Mouse (Mus musculus) CH12.LX (cell line): ENCODE results near the gene Yaf2. TPM values are rescaled to one million over a fixed set of nuclear protein-coding genes. Genes with fewer than 3 reads are reported as not detected.

Source experiments
- DNase-seq: peaks from one replicate; pipeline ENCODE4 v3.0.0-alpha.2; 2013; ENCODE audit errors: extremely low read depth
- H3K27ac ChIP-seq: 2 replicates; pipeline ENCODE4 v1.5.1; 2012; ENCODE audit warnings: low read depth, mild to moderate bottlenecking, control low read depth, moderate library complexity; ENCODE audit not compliant: insufficient read depth
- H3K27me3 ChIP-seq: replicated peaks from 2 replicates; pipeline ENCODE3; 2012; ENCODE audit warnings: inconsistent platforms
- H3K36me3 ChIP-seq, 2 experiments: replicated peaks in 1 of 2; 2 replicates each; pipeline versions ENCODE3 to v1.6.1; 2012; ENCODE audit warnings: inconsistent platforms in 1 of 2, low read length in 1 of 2, mild to moderate bottlenecking in 1 of 2, mixed read lengths in 1 of 2, moderate library complexity in 1 of 2; ENCODE audit not compliant: control insufficient read depth in 1 of 2, insufficient read depth in 1 of 2
- H3K4me1 ChIP-seq, 2 experiments: 2 replicates each; pipeline ENCODE4 v1.6.1; 2012; ENCODE audit warnings: inconsistent platforms in 1 of 2, moderate library complexity in 1 of 2; ENCODE audit not compliant: insufficient read depth in 2 of 2, control insufficient read depth in 1 of 2
- H3K4me2 ChIP-seq: 2 replicates; pipeline ENCODE4 v1.6.1; 2012; ENCODE audit warnings: low read depth, mild to moderate bottlenecking, control low read depth; ENCODE audit not compliant: poor library complexity, insufficient read depth, severe bottlenecking
- H3K4me3 ChIP-seq, 3 experiments: fragments of 150-350 bp in 1 of 3; sonication (generic) in 1 of 3; replicated peaks in 1 of 3; 2 replicates each; pipeline versions ENCODE3 to v1.5.1; 2011 to 2012; ENCODE audit warnings: low read depth in 2 of 3, low read length in 2 of 3, mild to moderate bottlenecking in 2 of 3, moderate library complexity in 2 of 3, control low read depth in 1 of 3, improper control_type of control experiment in 1 of 3, inconsistent platforms in 1 of 3, mixed read lengths in 1 of 3; ENCODE audit not compliant: poor library complexity in 1 of 3
- H3K79me2 ChIP-seq: replicated peaks from 2 replicates; pipeline ENCODE4 v1.6.1; 2012; ENCODE audit warnings: mild to moderate bottlenecking, moderate library complexity; ENCODE audit not compliant: control insufficient read depth, poor library complexity, insufficient read depth, severe bottlenecking; ENCODE audit errors: extremely low read depth
- H3K9ac ChIP-seq: 2 replicates; pipeline ENCODE4 v1.6.1; 2012; ENCODE audit warnings: low read depth, mild to moderate bottlenecking, control low read depth, moderate library complexity; ENCODE audit not compliant: insufficient read depth
- H3K9me3 ChIP-seq: replicated peaks from 2 replicates; pipeline ENCODE3; 2012; ENCODE audit warnings: low read length, inconsistent platforms, mixed read lengths
- BHLHE40 ChIP-seq: IDR thresholded peaks from 2 replicates; pipeline ENCODE4 v1.6.1; 2011; ENCODE audit warnings: mild to moderate bottlenecking, low read depth, low read length, improper control_type of control experiment
- CHD2 ChIP-seq: IDR thresholded peaks from 2 replicates; pipeline ENCODE4 v1.6.1; 2011; ENCODE audit warnings: low read length, improper control_type of control experiment
- CTCF ChIP-seq, 2 experiments: IDR thresholded peaks in 1 of 2; conservative IDR thresholded peaks in 1 of 2; 2 replicates each; pipeline ENCODE4 v1.5.1; 2011 to 2012; ENCODE audit warnings: low read depth in 2 of 2, low read length in 2 of 2, improper control_type of control experiment in 1 of 2, inconsistent platforms in 1 of 2, mild to moderate bottlenecking in 1 of 2, moderate library complexity in 1 of 2
- E2F4 ChIP-seq: IDR thresholded peaks from 2 replicates; pipeline ENCODE4 v1.6.1; 2011; ENCODE audit warnings: low read depth, low read length, improper control_type of control experiment; ENCODE audit not compliant: insufficient replicate concordance
- EP300 ChIP-seq: IDR thresholded peaks from 2 replicates; pipeline ENCODE4 v1.6.1; 2011; ENCODE audit warnings: low read length, improper control_type of control experiment
- GABPA ChIP-seq: IDR thresholded peaks from 2 replicates; pipeline ENCODE4 v1.6.1; 2012; ENCODE audit warnings: low read depth, low read length, improper control_type of control experiment, inconsistent platforms; ENCODE audit not compliant: insufficient replicate concordance
- HCFC1 ChIP-seq: IDR thresholded peaks from 2 replicates; pipeline ENCODE4 v1.6.1; 2012; ENCODE audit warnings: low read depth, mild to moderate bottlenecking, inconsistent platforms, low read length, improper control_type of control experiment
- IRF4 ChIP-seq: IDR thresholded peaks from 2 replicates; pipeline ENCODE4 v1.6.1; 2014; ENCODE audit warnings: low read depth, mild to moderate bottlenecking, inconsistent platforms, low read length, improper control_type of control experiment
- JUND ChIP-seq: conservative IDR thresholded peaks from 2 replicates; pipeline ENCODE4 v1.6.1; 2011; ENCODE audit warnings: low read depth, low read length, improper control_type of control experiment
- MAX ChIP-seq: IDR thresholded peaks from 2 replicates; pipeline ENCODE4 v1.6.1; 2011; ENCODE audit warnings: low read length, improper control_type of control experiment
- MAZ ChIP-seq: IDR thresholded peaks from 2 replicates; pipeline ENCODE4 v1.6.1; 2012; ENCODE audit warnings: low read depth, mild to moderate bottlenecking, inconsistent platforms, low read length, improper control_type of control experiment, moderate library complexity
- NELFE ChIP-seq: IDR thresholded peaks from 2 replicates; pipeline ENCODE4 v1.6.1; 2011; ENCODE audit warnings: low read depth, low read length, improper control_type of control experiment
- PAX5 ChIP-seq: IDR thresholded peaks from 2 replicates; pipeline ENCODE4 v1.6.1; 2012; ENCODE audit warnings: low read length, inconsistent platforms, mixed read lengths
- POLR2AphosphoS2 ChIP-seq: IDR thresholded peaks from 2 replicates; pipeline ENCODE4 v1.6.1; 2011; ENCODE audit warnings: low read depth, low read length, improper control_type of control experiment
- RAD21 ChIP-seq: IDR thresholded peaks from 2 replicates; pipeline ENCODE4 v1.6.1; 2011; ENCODE audit warnings: low read depth, mild to moderate bottlenecking, low read length, improper control_type of control experiment, moderate library complexity
- RCOR1 ChIP-seq: conservative IDR thresholded peaks from 2 replicates; pipeline ENCODE4 v1.6.1; 2012; ENCODE audit warnings: low read depth, mild to moderate bottlenecking, inconsistent platforms, low read length, improper control_type of control experiment
- SIN3A ChIP-seq: IDR thresholded peaks from 2 replicates; pipeline ENCODE4 v1.6.1; 2012; ENCODE audit warnings: low read length, improper control_type of control experiment, inconsistent platforms
- TCF12 ChIP-seq: IDR thresholded peaks from 2 replicates; pipeline ENCODE4 v1.6.1; 2014; ENCODE audit warnings: low read depth, mild to moderate bottlenecking, inconsistent platforms, low read length, improper control_type of control experiment
- UBTF ChIP-seq: IDR thresholded peaks from 2 replicates; pipeline ENCODE4 v1.6.1; 2012; ENCODE audit warnings: low read depth, mild to moderate bottlenecking, inconsistent platforms, low read length, improper control_type of control experiment, moderate library complexity
- USF1 ChIP-seq: IDR thresholded peaks from 2 replicates; pipeline ENCODE4 v1.6.1; 2014; ENCODE audit warnings: low read depth, mild to moderate bottlenecking, inconsistent platforms, low read length, improper control_type of control experiment
- USF2 ChIP-seq: conservative IDR thresholded peaks from 2 replicates; pipeline ENCODE4 v1.6.1; 2011; ENCODE audit warnings: low read depth, low read length, improper control_type of control experiment
- ZNF384 ChIP-seq: IDR thresholded peaks from 2 replicates; pipeline ENCODE4 v1.6.1; 2012; ENCODE audit warnings: low read depth, low read length, improper control_type of control experiment, inconsistent platforms
- dilution Hi-C: fragments of 300-500 bp; cut with MboI; formaldehyde crosslinking; loops from 2 replicates; pipeline ENCODE4 v1.14.3; 2020; ENCODE audit warnings: low sequenced_read_pairs; ENCODE audit not compliant: extremely low pct_unique_long_range_greater_than_20kb, extremely low pct_ligation_motif_present
- in situ Hi-C: fragments of 300-500 bp; cut with MboI; formaldehyde crosslinking; loops from 3 replicates; pipeline ENCODE4 v1.14.3; 2019; ENCODE audit warnings: low sequenced_read_pairs, low pct_ligation_motif_present, low pct_unique_long_range_greater_than_20kb, mixed read lengths
- polyA plus RNA-seq: library from polyadenylated mRNA; unstranded; fragments of >175 nt; gene quantifications from 2 replicates; pipeline ENCODE4 v1.2.1, GENCODE M21; 2012; ENCODE audit warnings: low read depth; ENCODE audit not compliant: insufficient read length
- total RNA-seq, 2 experiments: library from RNA; depleted of rRNA; stranded (reverse); fragments of 300-350 nt in 1 of 2; fragments of >200 nt in 1 of 2; gene quantifications; 2 replicates each; pipeline ENCODE4 v1.2.3; 2012 to 2014

The Yaf2 gene
- total and polyA plus RNA-seq, 3 experiments, result 32.7 to 78.4 (median 46.2) TPM

DNA sequence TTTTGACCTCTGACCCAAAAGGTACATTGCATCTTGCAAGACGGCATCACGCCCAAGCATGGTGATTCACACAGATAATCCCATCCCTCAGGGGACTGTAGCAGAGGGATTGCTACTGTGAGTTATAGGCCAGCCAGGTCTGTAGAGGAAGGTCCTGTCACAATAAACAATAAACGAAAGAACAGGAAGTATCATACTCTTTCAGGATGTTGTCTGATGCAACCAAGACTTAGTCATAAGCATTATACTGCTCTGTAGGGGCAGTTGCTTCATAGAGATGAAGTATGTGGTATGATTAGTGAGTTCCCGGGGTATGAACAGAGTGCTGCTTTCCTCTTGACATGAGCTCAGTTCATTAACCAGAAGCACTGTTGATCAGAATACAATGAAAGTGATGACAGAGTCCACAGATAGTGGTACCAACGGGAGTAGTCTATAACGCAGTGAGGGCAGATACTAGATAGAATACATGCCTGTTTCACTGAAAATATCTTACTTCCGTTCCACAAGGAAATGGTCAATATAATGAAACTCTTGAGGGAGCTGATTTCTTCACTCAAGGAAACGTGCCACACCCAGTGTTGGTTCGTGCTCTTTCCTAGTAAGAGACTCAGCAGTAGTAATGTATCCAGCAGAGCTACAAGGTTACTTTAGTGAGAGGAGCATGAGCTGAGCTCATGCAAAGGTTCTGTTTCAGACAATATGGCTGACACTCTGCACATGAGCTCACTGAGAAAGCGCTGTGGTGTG is 4.1 kb upstream of the Yaf2 start:
- H3K27me3 ChIP-seq, result no peaks in the 10 kb centered on the region
- no peak for DNase-seq
- no peaks in the 10 kb centered on the region for H3K9me3 ChIP-seq
- H3K4me3 ChIP-seq, result no peak overlapping the region
- H3K79me2 ChIP-seq, result peaks cover 3% of the 10 kb centered on the region; the same call in 1 of the 2 replicates
- no peaks in the 10 kb centered on the region for H3K36me3 ChIP-seq
- no peak overlapping the region for H3K9ac ChIP-seq
- dilution Hi-C loops, result no loop called here
- H3K4me2 ChIP-seq, result no peak overlapping the region
- TF ChIP-seq MAZ (no peak), E2F4 (no peak)
- no peaks in the 10 kb centered on the region; a peak in 1 of 4 replicates for H3K4me1 ChIP-seq
- in situ Hi-C loops, result no loop called here
- no peak overlapping the region for H3K27ac ChIP-seq

DNA sequence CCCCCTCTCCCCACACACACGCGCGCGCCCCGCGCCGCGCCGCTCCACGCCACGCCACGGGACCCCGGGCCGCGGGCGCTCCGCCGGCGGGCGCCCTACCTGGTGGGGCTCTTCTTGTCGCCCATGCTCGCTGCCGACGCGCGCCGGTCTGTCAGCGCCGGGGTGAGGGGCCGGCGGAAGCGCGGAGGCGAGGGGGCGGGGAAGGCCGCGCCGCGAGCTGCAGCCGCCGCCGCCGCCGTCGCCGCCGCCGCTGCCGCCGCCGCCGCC is 144 bp downstream of the Yaf2 start:
- in situ Hi-C loops, result no loop called here
- Histone ChIP-seq H3K4me1 (peaks cover 9 to 11% of the 10 kb centered on the region in 2 experiments), H3K9ac (peak overlapping the region; percentile 94), H3K36me3 (peaks cover 9 to 14% of the 10 kb centered on the region in 2 experiments), H3K4me2 (no peak overlapping the region)
- TF ChIP-seq HCFC1, result no peak
- no peak for TF ChIP-seq CHD2
- TF ChIP-seq POLR2AphosphoS2, result no peak
- TF ChIP-seq UBTF, result 0 out of 2 replicates have a peak, but pooled peaks have one; percentile 25
- peak; percentile 56 for TF ChIP-seq SIN3A
- TF ChIP-seq, all 38 proteins: peak for 2
- Histone ChIP-seq H3K4me3 (peak overlapping the region; percentile 30 to 84 (median 75)), H3K27ac (no peak overlapping the region), H3K79me2 (peaks cover 15% of the 10 kb centered on the region), H3K9me3 (no peaks in the 10 kb centered on the region), H3K27me3 (no peaks in the 10 kb centered on the region)
- no peak for DNase-seq
- dilution Hi-C loops, result no loop called here

GRCm38 (mm10) chr15:93335821-93336657 is 696 bp downstream of the Yaf2 start:
- dilution Hi-C loops (no loop called here), in situ Hi-C loops (no loop called here)
- DNase-seq, result peak; percentile 57
- peaks cover 16% of the 10 kb centered on the region for H3K79me2 ChIP-seq
- peak overlapping the region; percentile 73; the same call in 1 of the 2 replicates for H3K4me2 ChIP-seq
- H3K9ac ChIP-seq, result peak overlapping the region; percentile 94
- H3K27ac ChIP-seq, result peak overlapping the region; percentile 25; the same call in 1 of the 2 replicates
- peaks cover 11% of the 10 kb centered on the region in 2 experiments for H3K4me1 ChIP-seq
- peak overlapping the region; percentile 69 to 84 (median 75) for H3K4me3 ChIP-seq
- peaks cover 12 to 20% of the 10 kb centered on the region in 2 experiments for H3K36me3 ChIP-seq
- H3K9me3 ChIP-seq, result no peaks in the 10 kb centered on the region
- H3K27me3 ChIP-seq, result no peaks in the 10 kb centered on the region
- TF ChIP-seq NELFE (no peak), RAD21 (no peak), RCOR1 (no peak), TCF12 (no peak), USF2 (no peak), JUND (no peak), PAX5 (no peak), ZNF384 (no peak), CHD2 (0 out of 2 replicates have a peak, but pooled peaks have one; percentile 50), MAX (no peak), POLR2AphosphoS2 (no peak), BHLHE40 (no peak), GABPA (no peak), IRF4 (0 out of 2 replicates have a peak, but pooled peaks have one; percentile 12), CTCF (conservative IDR thresholded peaks at IDR 0.05 in 1 of 2, IDR thresholded peaks at IDR 0.05 in 1 of 2; ENCODE audit: low read depth in 2 of 2, low read length in 2 of 2) (no peak), EP300 (peak; percentile 18; the same call in 1 of the 2 replicates), E2F4 (no peak), UBTF (peak; percentile 48; the same call in 1 of the 2 replicates), USF1 (no peak)
